Mouse (Mus musculus) thymus, adult 18-20 months (tissue): Measurements from ENCODE around the gene Sytl2.

Experiments
- DNase-seq, 2 experiments: peaks; one replicate each; pipeline ENCODE4 v3.0.0; 2022; ENCODE audit warnings: mixed read lengths in 2 of 2

Gene Sytl2

GRCm38 (mm10) chr7:90301942-90302646, at the start of gene Sytl2:
Gene Sytl2 (plus strand): TSS chr7:90302252.
- peak; percentile 62 to 69 for DNase-seq

- DNase-seq: no peak
These were observed 49.1 kb upstream of the Sytl2 start for GRCm38 (mm10) chr7:90252946-90253345.

GRCm38 (mm10) chr7:90258701-90259100, 43.4 kb upstream of the Sytl2 start:
- no peak for DNase-seq

- DNase-seq: no peak
These were observed 42.2 kb upstream of the Sytl2 start for GRCm38 (mm10) chr7:90259899-90260298.

GRCm38 (mm10) chr7:90261902-90262599, 40.0 kb upstream of the Sytl2 start:
- DNase-seq: no peak

GRCm38 (mm10) chr7:90265289-90265970, 36.6 kb upstream of the Sytl2 start, which contains the start of gene Ccdc83:
Gene Ccdc83 (minus strand): TSS chr7:90265777.
- peak; percentile 31 to 46 for DNase-seq

- DNase-seq: no peak
These were observed 31.9 kb upstream of the Sytl2 start for GRCm38 (mm10) chr7:90270141-90270540.

- DNase-seq: no peak
These were observed 27.4 kb upstream of the Sytl2 start for GRCm38 (mm10) chr7:90274561-90275100.

GRCm38 (mm10) chr7:90277246-90277645, 24.8 kb upstream of the Sytl2 start:
- DNase-seq: no peak

- no peak for DNase-seq
These were observed 24.3 kb upstream of the Sytl2 start for GRCm38 (mm10) chr7:90277769-90278168.

GRCm38 (mm10) chr7:90279136-90279535, 22.9 kb upstream of the Sytl2 start:
- DNase-seq: no peak

- DNase-seq: peak in 1 of 2 experiments; percentile 35
These were observed 21.7 kb upstream of the Sytl2 start for GRCm38 (mm10) chr7:90280274-90280875.

GRCm38 (mm10) chr7:90280878-90281277, 21.2 kb upstream of the Sytl2 start:
- no peak for DNase-seq

- DNase-seq: no peak
These were observed 20.1 kb upstream of the Sytl2 start for GRCm38 (mm10) chr7:90281759-90282546.

- no peak for DNase-seq
These were observed 19.3 kb upstream of the Sytl2 start for GRCm38 (mm10) chr7:90282786-90283185.

GRCm38 (mm10) chr7:90284793-90285192, 17.3 kb upstream of the Sytl2 start:
- DNase-seq: no peak

- no peak for DNase-seq
These were observed 10.2 kb upstream of the Sytl2 start for GRCm38 (mm10) chr7:90291885-90292284.

GRCm38 (mm10) chr7:90302647-90303552, 848 bp downstream of the Sytl2 start:
- DNase-seq: peak; percentile 21 to 58

GRCm38 (mm10) chr7:90306079-90306478, 4.0 kb downstream of the Sytl2 start:
- no peak for DNase-seq

GRCm38 (mm10) chr7:90306968-90307367, 4.9 kb downstream of the Sytl2 start:
- no peak for DNase-seq

GRCm38 (mm10) chr7:90308003-90308402, 6.0 kb downstream of the Sytl2 start:
- DNase-seq: no peak
